Mouse (Mus musculus): ENCODE results near the gene Dock9. TPM values are rescaled to one million over a fixed set of nuclear protein-coding genes. Genes with fewer than 3 reads are reported as not detected.

Gene Dock9
- total and polyA plus RNA-seq, 3 experiments = 9.3 to 12.2 (median 10.3) TPM

DNA sequence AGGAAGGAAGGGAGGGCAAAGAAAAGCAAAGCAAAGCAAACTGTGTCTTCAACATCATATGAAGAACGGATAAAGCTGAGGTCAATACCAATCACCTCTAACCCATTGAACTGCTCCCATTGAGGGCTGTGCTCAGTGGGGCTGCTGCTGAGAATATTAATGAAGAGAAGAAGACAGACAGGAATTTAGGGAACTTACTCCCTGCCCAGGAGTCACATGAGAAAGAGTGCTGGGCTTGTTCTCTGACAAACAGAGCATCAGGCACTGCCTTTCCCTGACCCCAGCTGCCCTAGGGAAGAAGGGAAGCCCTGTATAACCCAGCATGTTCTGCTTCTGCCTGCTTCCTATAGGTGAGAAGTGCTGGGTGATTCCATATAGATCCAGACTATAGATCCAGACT, 109.5 kb downstream of the Dock9 start:
- in situ Hi-C loops (cut with MboI; ENCODE audit: low pct_ligation_motif_present, low pct_unique_long_range_greater_than_20kb, low sequenced_read_pairs) = no loop called here
- Histone ChIP-seq H3K4me3 (replicated peaks in 1 of 3; ENCODE audit: low read depth in 2 of 3, low read length in 2 of 3, poor library complexity in 1 of 3) (no peak overlapping the region), H3K27me3 (replicated peaks) (no peaks in the 10 kb centered on the region), H3K36me3 (replicated peaks in 1 of 2; ENCODE audit: control insufficient read depth in 1 of 2, insufficient read depth in 1 of 2, low read length in 1 of 2) (peaks cover 0 to 13% of the 10 kb centered on the region in 2 experiments), H3K4me2 (ENCODE audit: insufficient read depth, low read depth, poor library complexity, severe bottlenecking) (no peak overlapping the region), H3K4me1 (ENCODE audit: control insufficient read depth in 1 of 2, insufficient read depth in 2 of 2) (peaks cover 10 to 39% of the 10 kb centered on the region in 2 experiments), H3K9me3 (replicated peaks; ENCODE audit: low read length) (no peaks in the 10 kb centered on the region), H3K79me2 (replicated peaks; ENCODE audit: control insufficient read depth, extremely low read depth, insufficient read depth, poor library complexity, severe bottlenecking) (no peaks in the 10 kb centered on the region), H3K9ac (ENCODE audit: insufficient read depth, low read depth) (no peak overlapping the region), H3K27ac (ENCODE audit: insufficient read depth, low read depth) (no peak overlapping the region)
- no peak for DNase-seq (ENCODE audit: extremely low read depth)
- dilution Hi-C loops (cut with MboI; ENCODE audit: extremely low pct_ligation_motif_present, extremely low pct_unique_long_range_greater_than_20kb, low sequenced_read_pairs) = no loop called here
- TF ChIP-seq MYC (IDR thresholded peaks at IDR 0.05; ENCODE audit: low read depth, low read length) (no peak), ETS1 (conservative IDR thresholded peaks at IDR 0.05; ENCODE audit: low read depth, low read length) (no peak), TBP (conservative IDR thresholded peaks at IDR 0.05; ENCODE audit: low read depth, low read length) (no peak), GABPA (IDR thresholded peaks at IDR 0.05; ENCODE audit: insufficient replicate concordance, low read depth, low read length) (no peak), POLR2AphosphoS2 (IDR thresholded peaks at IDR 0.05; ENCODE audit: low read depth, low read length) (no peak), TCF12 (IDR thresholded peaks at IDR 0.05; ENCODE audit: low read depth, low read length) (no peak), USF2 (conservative IDR thresholded peaks at IDR 0.05; ENCODE audit: low read depth, low read length) (no peak), MAX (IDR thresholded peaks at IDR 0.05; ENCODE audit: low read length) (no peak), MAFK (IDR thresholded peaks at IDR 0.05; ENCODE audit: insufficient replicate concordance, low read length) (no peak), ZKSCAN1 (IDR thresholded peaks at IDR 0.05; ENCODE audit: borderline replicate concordance, low read depth, low read length) (no peak), CTCF (conservative IDR thresholded peaks at IDR 0.05 in 1 of 2, IDR thresholded peaks at IDR 0.05 in 1 of 2; ENCODE audit: low read depth in 2 of 2, low read length in 2 of 2) (no peak), UBTF (IDR thresholded peaks at IDR 0.05; ENCODE audit: low read depth, low read length) (no peak), EP300 (IDR thresholded peaks at IDR 0.05; ENCODE audit: low read length) (no peak), CHD2 (IDR thresholded peaks at IDR 0.05; ENCODE audit: low read length) (no peak)

DNA sequence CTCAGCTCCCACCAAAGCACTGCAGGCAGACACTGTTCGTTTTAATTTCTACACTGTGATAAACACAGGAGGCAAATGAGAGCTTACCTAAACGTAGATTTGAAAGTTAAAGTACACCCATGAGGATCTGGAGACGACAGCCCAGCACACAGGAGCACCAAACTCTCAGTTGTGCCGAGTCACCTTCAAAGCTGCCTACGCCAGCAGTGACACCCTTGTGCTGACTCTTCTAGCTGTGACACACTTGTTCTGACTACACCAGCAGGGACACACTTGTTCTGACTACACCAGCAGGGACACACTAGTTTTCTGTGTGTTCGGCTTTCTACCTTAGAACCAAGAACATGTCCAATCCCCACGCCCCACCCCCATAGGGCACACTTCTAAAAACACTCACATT, 110.4 kb downstream of the Dock9 start:
- TF ChIP-seq RAD21 (IDR thresholded peaks at IDR 0.05; ENCODE audit: low read depth, low read length) (no peak), BHLHE40 (IDR thresholded peaks at IDR 0.05; ENCODE audit: low read depth, low read length) (no peak)
- H3K4me1 ChIP-seq (ENCODE audit: control insufficient read depth in 1 of 2, insufficient read depth in 2 of 2) = peaks cover 10 to 43% of the 10 kb centered on the region in 2 experiments
- H3K4me3 ChIP-seq (replicated peaks in 1 of 3; ENCODE audit: low read depth in 2 of 3, low read length in 2 of 3, poor library complexity in 1 of 3) = no peak overlapping the region
- H3K4me2 ChIP-seq (ENCODE audit: insufficient read depth, low read depth, poor library complexity, severe bottlenecking) = no peak overlapping the region
- H3K27ac ChIP-seq (ENCODE audit: insufficient read depth, low read depth) = no peak overlapping the region
- H3K27me3 ChIP-seq (replicated peaks) = no peaks in the 10 kb centered on the region
- no peak overlapping the region for H3K9ac ChIP-seq (ENCODE audit: insufficient read depth, low read depth)
- no peak for DNase-seq (ENCODE audit: extremely low read depth)
- in situ Hi-C loops (cut with MboI; ENCODE audit: low pct_ligation_motif_present, low pct_unique_long_range_greater_than_20kb, low sequenced_read_pairs) (no loop called here), dilution Hi-C loops (cut with MboI; ENCODE audit: extremely low pct_ligation_motif_present, extremely low pct_unique_long_range_greater_than_20kb, low sequenced_read_pairs) (no loop called here)
- no peaks in the 10 kb centered on the region for H3K79me2 ChIP-seq (replicated peaks; ENCODE audit: control insufficient read depth, extremely low read depth, insufficient read depth, poor library complexity, severe bottlenecking)
- no peaks in the 10 kb centered on the region for H3K9me3 ChIP-seq (replicated peaks; ENCODE audit: low read length)
- peaks cover 0 to 13% of the 10 kb centered on the region in 2 experiments for H3K36me3 ChIP-seq (replicated peaks in 1 of 2; ENCODE audit: control insufficient read depth in 1 of 2, insufficient read depth in 1 of 2, low read length in 1 of 2)

Measured in CH12.LX (cell line).